Mouse (Mus musculus): ENCODE measurements around the gene Lrguk.

Gene Lrguk

DNA sequence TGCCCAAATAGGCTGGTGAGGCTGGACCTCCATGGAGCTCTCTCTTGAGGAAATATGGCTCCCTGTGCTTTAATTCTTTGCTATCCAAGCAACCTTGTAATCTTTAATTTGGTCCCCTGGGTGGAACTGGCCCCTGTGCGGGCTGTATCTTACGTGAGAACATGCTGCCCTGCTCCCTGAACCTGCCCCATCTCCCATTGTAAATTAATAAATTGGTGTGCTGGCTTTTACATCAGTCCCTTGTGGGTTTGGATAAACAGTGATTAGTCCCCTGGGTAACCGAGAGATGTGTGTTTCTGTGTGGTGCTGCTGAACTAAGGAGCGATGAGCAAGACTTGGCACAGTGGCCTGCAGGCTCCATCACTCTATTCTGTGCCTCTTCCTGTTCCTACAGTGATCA, 67.7 kb downstream of the Lrguk start:
- TF ChIP-seq GATA4 (IDR thresholded peaks at IDR 0.05; ENCODE audit: insufficient replicate concordance, low read length), result no peak

DNA sequence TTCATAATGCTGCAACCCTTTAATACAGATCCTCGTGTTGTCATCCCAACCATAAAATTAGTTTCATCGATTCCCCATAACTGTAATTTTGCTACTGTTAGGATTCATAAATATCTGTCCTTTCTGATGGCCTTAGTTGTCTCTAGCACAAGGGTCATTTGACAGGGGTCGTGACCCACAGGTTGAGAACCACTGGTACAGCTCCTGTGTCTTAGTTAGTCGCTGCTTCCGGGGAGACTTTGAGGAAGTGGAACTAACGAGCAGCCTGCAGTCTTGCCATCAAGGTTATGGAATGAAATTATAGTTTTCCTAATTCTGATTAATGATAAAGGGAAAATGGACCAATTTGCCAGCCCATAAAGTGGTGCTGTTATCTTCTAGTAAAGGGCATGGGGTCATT, 70.5 kb downstream of the Lrguk start:
- TF ChIP-seq GATA4 (IDR thresholded peaks at IDR 0.05; ENCODE audit: insufficient replicate concordance, low read length), result no peak

DNA sequence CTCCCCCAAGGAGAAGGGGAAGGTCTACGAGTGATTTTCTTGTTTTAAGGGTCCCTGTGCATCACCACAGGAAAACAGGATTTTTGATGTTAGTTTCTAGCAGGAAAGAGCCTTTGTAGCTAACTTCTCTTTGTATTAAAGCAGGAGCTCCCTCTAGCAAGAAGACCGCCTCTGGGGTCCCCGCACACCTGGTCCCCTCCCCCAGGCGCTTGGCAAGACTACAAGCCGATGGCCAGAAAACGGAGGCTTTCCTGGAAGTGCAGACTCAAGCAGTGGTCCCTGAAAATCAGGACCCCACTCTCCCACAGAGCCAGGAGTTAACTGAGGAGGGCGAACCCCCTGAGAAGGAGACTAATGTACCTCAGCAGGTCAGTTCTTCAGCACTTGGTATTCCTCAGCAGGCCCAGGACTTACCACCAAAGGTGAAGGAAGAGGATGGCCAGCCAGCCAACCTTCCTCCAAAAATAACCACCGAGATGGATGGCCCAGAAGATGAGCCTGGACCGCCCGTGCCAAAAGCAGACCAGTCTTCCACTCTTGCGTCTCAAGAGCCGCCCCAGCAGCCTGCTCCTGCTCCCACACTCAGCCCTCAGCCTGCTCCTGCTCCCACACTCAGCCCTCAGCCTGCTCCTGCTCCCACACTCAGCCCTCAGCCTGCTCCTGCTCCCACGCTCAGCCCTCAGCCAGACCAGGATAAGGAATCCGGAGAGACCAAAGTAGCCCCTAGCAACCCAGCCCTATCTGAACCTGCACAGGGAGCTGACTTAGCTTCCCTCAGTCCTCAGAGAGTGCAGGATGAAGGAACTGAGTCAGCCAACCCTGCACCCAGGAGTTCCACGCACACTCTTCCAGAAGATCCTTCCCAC, 72.5 kb downstream of the Lrguk start:
- no peak for TF ChIP-seq GATA4 (IDR thresholded peaks at IDR 0.05; ENCODE audit: insufficient replicate concordance, low read length)

DNA sequence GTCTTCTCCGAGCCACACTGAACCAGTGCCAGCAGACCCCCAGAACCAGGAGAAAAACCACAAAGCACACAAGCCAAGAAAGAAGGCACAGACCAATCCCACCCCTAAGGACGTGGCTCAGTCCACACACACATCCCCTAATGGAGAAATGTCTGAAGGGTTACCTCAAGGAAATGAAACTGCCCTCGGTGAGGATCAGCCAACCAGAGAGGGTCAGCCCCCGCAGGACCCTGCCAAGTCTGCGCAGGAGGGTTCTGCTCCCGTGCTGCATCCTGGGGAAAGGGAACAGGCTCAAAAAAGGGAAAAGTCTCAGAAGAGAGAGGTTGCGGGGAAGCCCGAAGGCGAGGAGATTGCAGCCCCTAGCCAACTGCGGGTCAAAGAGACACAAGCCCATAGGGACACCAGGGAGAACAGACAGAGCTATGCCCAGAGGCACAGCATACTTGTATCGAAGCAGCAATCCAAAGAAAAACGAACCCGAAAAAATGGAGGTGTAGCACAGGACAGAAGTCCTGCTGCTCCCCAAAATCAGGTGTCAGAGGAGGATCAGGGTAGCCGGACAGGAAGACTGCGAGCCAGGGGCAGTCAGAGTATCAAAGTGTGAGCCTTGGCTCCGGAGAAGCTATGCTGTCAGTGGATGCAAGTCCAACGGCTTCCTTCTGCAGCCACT, 74.1 kb downstream of the Lrguk start:
- no peak for TF ChIP-seq GATA4 (IDR thresholded peaks at IDR 0.05; ENCODE audit: insufficient replicate concordance, low read length)

DNA sequence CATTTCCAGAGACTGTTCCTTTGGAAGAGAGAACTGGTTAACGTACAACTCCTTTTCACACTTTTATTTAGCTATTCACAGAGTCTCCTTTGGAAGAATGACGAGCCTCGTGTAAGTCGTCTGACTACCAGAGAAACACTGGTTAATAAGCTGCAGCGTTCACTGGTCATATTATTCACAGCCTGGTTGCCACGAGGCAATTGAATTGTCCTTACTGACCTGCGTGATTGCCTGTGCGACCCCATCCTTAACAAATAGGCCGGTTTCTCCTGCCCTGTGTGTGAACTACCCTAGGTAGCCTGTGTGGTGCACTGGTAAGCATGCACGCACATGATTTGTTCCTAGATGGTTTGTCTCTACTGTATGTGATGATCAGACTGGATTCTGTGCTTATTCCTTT, 81.3 kb downstream of the Lrguk start:
- no peak for TF ChIP-seq GATA4 (IDR thresholded peaks at IDR 0.05; ENCODE audit: insufficient replicate concordance, low read length)

GRCm38 (mm10) chr6:34111406-34111805, 82.2 kb downstream of the Lrguk start:
- TF ChIP-seq GATA4 (IDR thresholded peaks at IDR 0.05; ENCODE audit: insufficient replicate concordance, low read length), result no peak

- TF ChIP-seq GATA4 (IDR thresholded peaks at IDR 0.05; ENCODE audit: insufficient replicate concordance, low read length), result no peak
Observed at GRCm38 (mm10) chr6:34116838-34117478, 87.7 kb downstream of the Lrguk start.

- no peak for TF ChIP-seq GATA4 (IDR thresholded peaks at IDR 0.05; ENCODE audit: insufficient replicate concordance, low read length)
Observed at GRCm38 (mm10) chr6:34124401-34124800, 95.2 kb downstream of the Lrguk start.

- TF ChIP-seq GATA4 (IDR thresholded peaks at IDR 0.05; ENCODE audit: insufficient replicate concordance, low read length), result no peak
Observed at GRCm38 (mm10) chr6:34129261-34129660, 100.0 kb downstream of the Lrguk start.

DNA sequence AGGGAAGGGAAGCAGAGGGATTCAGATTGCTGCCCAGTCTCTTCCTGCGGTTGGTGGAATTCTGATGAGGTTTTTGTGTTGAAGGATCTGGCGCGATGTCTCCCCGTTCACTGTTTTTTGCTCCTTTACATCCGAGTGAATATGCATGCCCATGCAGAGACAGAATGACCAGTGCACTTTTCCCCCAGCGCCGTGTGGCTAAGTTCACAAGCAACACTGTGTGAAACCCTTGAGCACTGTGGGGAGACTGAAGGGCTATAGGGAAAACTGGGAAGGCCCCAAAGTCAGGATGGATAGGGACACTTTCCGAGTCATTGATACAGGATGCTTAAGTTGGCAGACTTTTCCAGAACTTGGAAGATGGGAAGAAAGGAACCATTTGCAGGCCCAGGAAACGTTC, 103.1 kb downstream of the Lrguk start:
- TF ChIP-seq GATA4 (IDR thresholded peaks at IDR 0.05; ENCODE audit: insufficient replicate concordance, low read length), result no peak

DNA sequence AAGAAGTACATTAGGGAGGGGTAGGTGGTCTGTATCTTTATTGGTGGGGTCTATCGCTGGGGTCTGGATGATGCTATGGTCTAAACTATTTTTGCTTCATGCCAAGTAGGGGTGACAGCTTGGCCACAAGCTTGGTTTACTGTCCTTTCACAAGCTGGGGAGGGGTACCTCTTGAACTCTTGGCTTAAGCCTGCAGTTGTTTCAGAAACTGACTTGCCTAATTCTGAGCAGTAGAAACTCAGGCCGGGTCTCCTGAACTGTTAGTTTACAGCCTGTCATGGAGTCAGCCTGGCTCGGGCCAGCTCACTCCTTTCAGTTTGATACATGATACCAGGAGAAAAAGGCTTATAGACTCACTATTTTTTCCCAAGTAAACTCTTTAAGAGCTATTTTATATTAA, 109.1 kb downstream of the Lrguk start:
- TF ChIP-seq GATA4 (IDR thresholded peaks at IDR 0.05; ENCODE audit: insufficient replicate concordance, low read length), result no peak

DNA sequence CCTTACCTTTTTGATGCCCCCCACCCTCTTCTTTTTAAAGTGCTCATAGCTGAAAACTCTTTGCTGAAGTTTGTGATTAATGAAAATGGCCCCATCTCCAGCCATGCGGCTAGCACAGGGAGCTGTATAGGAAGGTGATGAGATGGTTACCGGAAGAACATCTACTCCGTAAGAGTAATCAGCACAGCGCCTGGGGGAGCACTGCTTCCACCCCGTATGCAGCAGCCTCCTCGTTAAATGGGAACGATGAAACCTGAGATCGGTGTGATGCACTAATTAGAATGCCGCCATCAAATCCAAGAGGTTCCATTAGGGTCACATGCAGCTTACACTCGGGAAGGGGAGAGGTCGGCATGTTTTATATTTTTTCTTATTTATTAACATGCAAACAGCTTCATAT, 113.7 kb downstream of the Lrguk start:
- TF ChIP-seq GATA4 (IDR thresholded peaks at IDR 0.05; ENCODE audit: insufficient replicate concordance, low read length), result no peak

DNA sequence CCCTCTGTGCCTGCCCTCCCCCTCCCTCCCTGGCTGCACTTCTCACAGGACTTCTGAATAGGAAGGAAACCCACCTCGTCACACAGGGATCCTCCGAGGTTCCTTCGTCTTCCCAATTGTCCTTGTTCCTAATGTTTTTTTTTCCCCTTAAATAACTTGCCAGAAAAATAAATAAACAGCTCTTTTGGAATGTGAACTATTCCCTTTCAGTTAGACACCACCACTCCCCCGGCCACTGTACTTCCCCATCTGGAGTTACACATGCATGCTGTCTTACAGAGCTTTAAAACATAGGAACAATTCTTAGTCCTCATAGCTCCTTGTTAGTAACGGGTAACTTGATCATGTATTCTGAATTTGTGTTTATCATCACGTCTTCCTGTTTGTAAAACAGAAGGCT, 116.8 kb downstream of the Lrguk start:
- no peak for TF ChIP-seq GATA4 (IDR thresholded peaks at IDR 0.05; ENCODE audit: insufficient replicate concordance, low read length)

DNA sequence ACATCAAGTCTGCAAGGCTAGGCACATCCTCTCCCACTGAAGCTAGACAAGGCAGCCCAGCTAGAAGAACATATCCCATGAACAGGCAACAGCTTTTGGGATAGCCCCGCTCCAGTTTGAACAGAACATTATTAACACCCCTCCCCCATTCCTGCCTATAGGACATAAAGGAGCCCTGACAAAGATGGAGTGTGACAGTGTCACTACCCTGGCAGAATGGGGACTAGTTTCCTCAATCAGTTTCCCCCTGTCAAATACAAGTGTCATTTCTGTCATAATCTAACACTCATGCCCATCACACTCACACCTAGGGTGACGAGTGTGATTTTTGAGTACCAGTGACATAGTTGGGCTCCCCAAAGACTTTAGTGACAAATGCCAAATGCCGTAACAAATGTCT, 118.8 kb downstream of the Lrguk start:
- TF ChIP-seq GATA4 (IDR thresholded peaks at IDR 0.05; ENCODE audit: insufficient replicate concordance, low read length), result no peak

GRCm38 (mm10) chr6:34148639-34149038, 119.4 kb downstream of the Lrguk start:
- no peak for TF ChIP-seq GATA4 (IDR thresholded peaks at IDR 0.05; ENCODE audit: insufficient replicate concordance, low read length)

DNA sequence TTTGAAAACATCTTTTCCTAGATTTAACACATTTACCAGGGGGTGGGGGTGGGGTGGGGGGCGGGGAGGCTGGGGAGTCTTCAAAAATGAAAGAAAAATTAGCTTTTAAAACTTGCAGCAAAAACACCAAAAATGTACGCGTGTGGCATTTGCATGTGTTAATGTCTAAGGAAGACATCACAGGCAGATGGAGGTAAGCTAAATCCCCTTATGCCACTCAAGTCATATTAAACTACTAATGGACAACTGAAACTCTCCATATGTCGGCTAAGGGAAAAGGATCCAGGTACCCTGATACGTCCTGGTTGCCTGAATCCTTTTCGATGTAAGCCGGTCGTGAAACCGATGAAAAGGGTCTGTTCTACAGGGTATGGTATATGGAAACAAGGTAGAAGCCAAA, 119.8 kb downstream of the Lrguk start:
- TF ChIP-seq GATA4 (IDR thresholded peaks at IDR 0.05; ENCODE audit: insufficient replicate concordance, low read length), result no peak
